Mouse (Mus musculus) neural tube, embryonic 11.5 days (tissue): Measurements from ENCODE around the gene Mc3r. TPM values are rescaled to one million over a fixed set of nuclear protein-coding genes. Genes with fewer than 3 reads are reported as not detected.

Experiments used
- ATAC-seq: fragments of 200-750 bp; cut with Nextera tagmentation; 2 replicates; pipeline ENCODE4 v1.8.0; 2017; ENCODE audit warnings: moderate number of reproducible peaks, mild to moderate bottlenecking, moderate TSS enrichment, moderate library complexity; ENCODE audit not compliant: insufficient read depth, low FRiP score, low TSS enrichment
- DNase-seq: peaks from one replicate; pipeline ENCODE4 v3.0.0-alpha.2; 2015; ENCODE audit warnings: low spot score
- H3K27ac ChIP-seq: fragments of 300-500 bp; sonication (generic); 2 replicates; pipeline ENCODE4 v1.5.1; 2014; ENCODE audit warnings: low read depth, mild to moderate bottlenecking, low read length
- H3K27me3 ChIP-seq: fragments of 300-500 bp; sonication (generic); 2 replicates; pipeline ENCODE4 v1.6.1; 2014; ENCODE audit warnings: mild to moderate bottlenecking, low read length, mixed read lengths; ENCODE audit not compliant: control insufficient read depth, insufficient read depth
- H3K36me3 ChIP-seq: fragments of 300-500 bp; sonication (generic); 2 replicates; pipeline ENCODE4 v1.6.1; 2014; ENCODE audit warnings: mild to moderate bottlenecking, low read length, moderate library complexity, mixed read lengths; ENCODE audit not compliant: control insufficient read depth, insufficient read depth
- H3K4me1 ChIP-seq: fragments of 300-500 bp; sonication (generic); 2 replicates; pipeline ENCODE4 v1.6.1; 2014; ENCODE audit warnings: low read length, mixed read lengths; ENCODE audit not compliant: control insufficient read depth, insufficient read depth
- H3K4me2 ChIP-seq: fragments of 300-500 bp; sonication (generic); 2 replicates; pipeline ENCODE4 v1.6.1; 2014; ENCODE audit warnings: low read depth, mild to moderate bottlenecking, moderate library complexity
- H3K4me3 ChIP-seq: fragments of 300-500 bp; sonication (generic); 2 replicates; pipeline ENCODE4 v1.5.1; 2014; ENCODE audit warnings: low read depth, low read length
- H3K9ac ChIP-seq: fragments of 300-500 bp; sonication (generic); 2 replicates; pipeline ENCODE4 v1.6.1; 2014; ENCODE audit warnings: mild to moderate bottlenecking, low read length
- H3K9me3 ChIP-seq: fragments of 300-500 bp; sonication (generic); 2 replicates; pipeline ENCODE4 v1.6.1; 2016; ENCODE audit warnings: low read length; ENCODE audit not compliant: control insufficient read depth
- WGBS: fragments of 180-500 bp; shearing (Covaris S2); extraction: QIAGEN DNeasy Blood & Tissue Kit; methylation state at CpG from one replicate; pipeline ENCODE4 v1.1.7; 2014; 5-methylcytosine and 5-hydroxymethylcytosine counted together
- polyA plus RNA-seq: library from polyadenylated mRNA; unstranded; fragments of >200 nt; fragmentation: Nextera tagmentation; extraction: Ambion mirVana; gene quantifications from 2 replicates; pipeline ENCODE4 v1.2.1, GENCODE M21; 2014

Mc3r gene
- polyA plus RNA-seq, 1 experiment from 2014 or later: not detected

DNA sequence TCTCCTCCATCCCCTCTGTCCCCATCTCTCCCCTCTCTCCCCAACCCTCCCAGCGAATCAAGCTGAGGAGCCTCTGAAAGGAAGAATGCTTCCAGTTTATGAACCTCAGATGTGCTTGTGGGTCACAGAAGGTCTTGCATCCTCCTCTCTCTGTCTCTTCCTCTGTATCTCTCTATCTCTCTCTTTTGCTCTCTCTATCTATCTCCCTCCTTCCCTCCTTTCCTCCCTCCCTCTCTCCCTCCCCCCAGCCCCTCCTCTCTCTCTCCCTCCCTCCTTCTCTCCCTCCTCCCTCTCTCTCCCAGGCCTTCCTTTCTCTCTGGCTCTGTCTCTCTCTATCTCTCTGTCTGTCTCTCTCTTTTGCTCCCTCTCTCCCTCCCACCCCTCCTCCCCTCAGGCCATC is 50.2 kb downstream of the Mc3r start:
- H3K4me1 ChIP-seq: peaks cover 4% of the 10 kb centered on the region; the same call in 1 of the 2 replicates
- WGBS: 55% methylated on average over 1 of the region's 1 CpGs
- ATAC-seq (no peak; the same call in 1 of the 2 replicates), DNase-seq (no peak)
- H3K4me2 ChIP-seq: no peak overlapping the region
- H3K4me3 ChIP-seq: no peak overlapping the region
- H3K36me3 ChIP-seq: no peaks in the 10 kb centered on the region
- H3K9ac ChIP-seq: no peak overlapping the region
- H3K27ac ChIP-seq: no peak overlapping the region
- H3K9me3 ChIP-seq: no peaks in the 10 kb centered on the region
- no peaks in the 10 kb centered on the region for H3K27me3 ChIP-seq

DNA sequence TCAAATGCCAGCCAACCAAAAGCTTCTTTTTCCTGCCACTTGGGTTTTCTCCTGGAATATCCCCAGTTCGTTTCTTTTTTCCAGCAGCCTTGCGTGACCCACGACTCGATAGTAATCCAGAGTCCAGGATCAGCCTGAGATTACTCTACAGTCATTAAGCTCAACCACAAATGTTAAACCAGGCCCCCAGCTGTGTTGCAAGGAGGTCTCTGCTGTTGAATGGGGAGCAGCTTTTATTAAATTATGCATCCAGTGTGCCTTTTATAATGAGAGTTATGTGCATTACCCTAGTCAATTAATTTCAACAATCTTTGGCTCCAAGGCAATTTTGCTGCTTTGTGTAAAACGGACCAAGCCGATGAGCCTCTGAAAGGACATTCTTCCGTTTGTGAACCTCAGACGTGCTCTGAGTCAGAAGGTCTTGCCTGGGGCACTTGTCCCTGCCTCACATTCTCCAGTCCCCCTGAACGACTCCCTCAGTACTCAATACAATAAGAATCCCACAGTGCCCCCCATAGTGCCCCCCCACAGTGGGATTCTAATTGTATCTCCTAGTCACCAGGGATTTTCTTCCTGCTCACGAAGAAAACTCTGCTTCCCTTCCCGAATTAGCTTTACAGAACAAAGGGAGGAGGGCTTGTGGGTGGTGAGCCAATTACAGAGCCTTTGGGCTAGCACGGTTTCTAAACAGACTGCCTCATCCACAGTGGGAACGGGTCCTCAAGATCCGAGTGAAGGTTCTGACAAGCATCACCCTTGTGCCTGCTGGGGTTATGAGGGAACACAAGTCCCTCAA is 51.0 kb downstream of the Mc3r start:
- H3K4me1 ChIP-seq: peaks cover 4% of the 10 kb centered on the region; the same call in 1 of the 2 replicates
- no peaks in the 10 kb centered on the region for H3K36me3 ChIP-seq
- no peak overlapping the region for H3K4me2 ChIP-seq
- H3K9me3 ChIP-seq: no peaks in the 10 kb centered on the region
- H3K27ac ChIP-seq: no peak overlapping the region
- H3K9ac ChIP-seq: no peak overlapping the region
- ATAC-seq (no peak; the same call in 1 of the 2 replicates), DNase-seq (peak; percentile 25)
- H3K27me3 ChIP-seq: no peaks in the 10 kb centered on the region
- 13% methylated on average over 14 of the region's 14 CpGs for WGBS
- no peak overlapping the region for H3K4me3 ChIP-seq

Other genes starting within 250 kb of the Mc3r start
- gene Cbln4, start 205.0 kb upstream of the Mc3r start, polyA plus RNA-seq: 3.0 and 3.2 TPM in 2 replicates
- gene Fam210b, start 97.1 kb downstream of the Mc3r start, polyA plus RNA-seq: 36.7 and 42.2 TPM in 2 replicates
- gene Aurka, start 122.0 kb downstream of the Mc3r start, polyA plus RNA-seq: 154 and 156 TPM in 2 replicates
- gene Cstf1, start 122.2 kb downstream of the Mc3r start, polyA plus RNA-seq: 45.6 and 46.2 TPM in 2 replicates
- gene Cass4, start 145.3 kb downstream of the Mc3r start, polyA plus RNA-seq: 0.14 and 0.36 TPM in 2 replicates
- gene Rtf2, start 192.1 kb downstream of the Mc3r start, polyA plus RNA-seq: 100 and 105 TPM in 2 replicates
- 0.66 and 0.97 TPM in 2 replicates for gene Gcnt7, start 210.1 kb downstream of the Mc3r start, polyA plus RNA-seq
- not detected in 2 replicates for gene Fam209, start 224.0 kb downstream of the Mc3r start, polyA plus RNA-seq